Mouse (Mus musculus) thymus, adult 2 months (tissue): ENCODE data around the gene Ccdc159.

ENCODE experiments used
- CTCF ChIP-seq: fragments of 200-500 bp; IDR thresholded peaks from 2 replicates; pipeline ENCODE4 v1.5.1; 2012; ENCODE audit warnings: mild to moderate bottlenecking, control low read depth, low read length, moderate library complexity, borderline replicate concordance; ENCODE audit not compliant: control insufficient read depth, poor library complexity, insufficient read depth; ENCODE audit errors: extremely low read depth
- POLR2A ChIP-seq: fragments of 200-500 bp; IDR thresholded peaks from 2 replicates; pipeline ENCODE4 v1.6.1; 2012; ENCODE audit warnings: mild to moderate bottlenecking, low read length, control low read depth, moderate library complexity; ENCODE audit not compliant: control insufficient read depth, poor library complexity, insufficient read depth; ENCODE audit errors: extremely low read depth

- peak; percentile 80 for TF ChIP-seq POLR2A
- peak; percentile 60; the same call in 1 of the 2 replicates for TF ChIP-seq CTCF
Observed at GRCm38 (mm10) chr9:21918035-21918592, 9.2 kb upstream of the Ccdc159 start, which contains the start of gene Rab3d.
